Mouse (Mus musculus) limb, embryonic 14.5 days (tissue): ENCODE data around the gene Slc22a20. TPM values are rescaled to one million over a fixed set of nuclear protein-coding genes. Genes with fewer than 3 reads are reported as not detected.

ENCODE experiments used
- ATAC-seq: fragments of 200-750 bp; cut with Nextera tagmentation; 2 replicates; pipeline ENCODE4 v1.8.0; 2017; ENCODE audit warnings: low read depth, moderate number of reproducible peaks, moderate TSS enrichment; ENCODE audit not compliant: low FRiP score
- DNase-seq: peaks from one replicate; pipeline ENCODE4 v3.0.0-alpha.2; 2015; ENCODE audit warnings: low spot score
- H3K27ac ChIP-seq: fragments of 300-500 bp; sonication (generic); replicated peaks from 2 replicates; pipeline ENCODE4 v1.5.1; 2014; ENCODE audit warnings: low read depth, mild to moderate bottlenecking, low read length, moderate library complexity, mixed read lengths
- H3K27me3 ChIP-seq: fragments of 300-500 bp; sonication (generic); 2 replicates; pipeline ENCODE4 v1.6.1; 2014; ENCODE audit warnings: low read length, mixed read lengths; ENCODE audit not compliant: control insufficient read depth, insufficient read depth
- H3K36me3 ChIP-seq: fragments of 300-500 bp; sonication (generic); 2 replicates; pipeline ENCODE4 v1.6.1; 2014; ENCODE audit warnings: mild to moderate bottlenecking, low read length, moderate library complexity, mixed read lengths; ENCODE audit not compliant: control insufficient read depth, insufficient read depth
- H3K4me1 ChIP-seq: fragments of 300-500 bp; sonication (generic); 2 replicates; pipeline ENCODE4 v1.6.1; 2014; ENCODE audit warnings: antibody characterized with exemption, low read length, mixed read lengths; ENCODE audit not compliant: control insufficient read depth, insufficient read depth
- H3K4me2 ChIP-seq: fragments of 300-500 bp; sonication (generic); replicated peaks from 2 replicates; pipeline ENCODE4 v1.6.1; 2014; ENCODE audit warnings: low read depth, mild to moderate bottlenecking, low read length, moderate library complexity; ENCODE audit not compliant: severe bottlenecking
- H3K4me3 ChIP-seq: fragments of 300-500 bp; sonication (generic); replicated peaks from 2 replicates; pipeline ENCODE4 v1.5.1; 2014; ENCODE audit warnings: low read length
- H3K9ac ChIP-seq: fragments of 300-500 bp; sonication (generic); 2 replicates; pipeline ENCODE4 v1.6.1; 2014; ENCODE audit warnings: mild to moderate bottlenecking, low read depth, low read length, moderate library complexity; ENCODE audit not compliant: severe bottlenecking
- H3K9me3 ChIP-seq: fragments of 300-500 bp; sonication (generic); 2 replicates; pipeline ENCODE4 v1.6.1; 2016; ENCODE audit warnings: low read length; ENCODE audit not compliant: control insufficient read depth
- POLR2A ChIP-seq: fragments of 200-500 bp; IDR thresholded peaks from 2 replicates; pipeline ENCODE4 v1.8.0; 2012; ENCODE audit warnings: inconsistent platforms, mild to moderate bottlenecking, moderate library complexity, borderline replicate concordance; ENCODE audit not compliant: insufficient read depth, insufficient read length; ENCODE audit errors: extremely low read depth
- WGBS: fragments of 180-500 bp; shearing (Covaris S2); extraction: QIAGEN DNeasy Blood & Tissue Kit; methylation state at CpG from one replicate; pipeline ENCODE4 v1.1.7; 2014; 5-methylcytosine and 5-hydroxymethylcytosine counted together
- polyA plus RNA-seq, 2 experiments: library from polyadenylated mRNA; depleted of rRNA in 1 of 2; stranded (reverse) in 1 of 2; unstranded in 1 of 2; fragments of >200 nt; fragmentation: Nextera tagmentation in 1 of 2; extraction: Ambion mirVana in 1 of 2; gene quantifications; 2 replicates each; pipeline versions ENCODE4 v1.2.1 to v1.2.3; 2012 to 2014

The Slc22a20 gene
- polyA plus RNA-seq, 2 experiments = not detected

GRCm38 (mm10) chr19:5928546-5928945 is 57.4 kb downstream of the Slc22a20 start:
- no peaks in the 10 kb centered on the region for H3K9me3 ChIP-seq
- H3K27ac ChIP-seq = no peak overlapping the region
- no peak for TF ChIP-seq POLR2A
- H3K4me2 ChIP-seq = no peak overlapping the region
- ATAC-seq = no peak
- H3K36me3 ChIP-seq = no peaks in the 10 kb centered on the region
- H3K4me1 ChIP-seq = peaks cover 14% of the 10 kb centered on the region
- H3K27me3 ChIP-seq = 0 out of 2 replicates have a peak, but pooled peaks cover 5% of the 10 kb centered on the region
- no peak overlapping the region; the same call in 1 of the 2 replicates for H3K9ac ChIP-seq
- DNase-seq = no peak
- H3K4me3 ChIP-seq = no peak overlapping the region
- WGBS = 43% methylated on average over 3 of the region's 3 CpGs

DNA sequence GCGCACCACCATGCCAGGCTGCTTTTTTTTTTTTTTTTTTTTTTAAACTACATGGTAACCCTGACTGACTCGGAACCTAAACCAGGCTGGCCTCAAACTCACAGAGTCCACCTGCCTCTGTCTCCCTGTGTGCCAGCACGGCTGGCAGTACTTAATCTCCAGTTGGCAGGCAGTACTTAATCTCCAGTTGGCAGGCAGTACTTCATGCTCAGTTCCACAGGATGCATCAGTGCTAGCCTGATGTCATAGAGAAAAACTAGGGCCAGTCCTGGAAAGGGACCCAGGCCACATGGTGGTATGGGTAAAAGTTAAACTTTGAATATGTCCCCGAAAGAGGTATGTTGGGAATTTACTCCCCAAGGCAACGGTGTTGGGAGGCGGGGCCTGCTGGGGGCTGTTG is 57.8 kb downstream of the Slc22a20 start:
- no peaks in the 10 kb centered on the region for H3K9me3 ChIP-seq
- no peak overlapping the region for H3K4me2 ChIP-seq
- 0 out of 2 replicates have a peak, but pooled peaks cover 5% of the 10 kb centered on the region for H3K27me3 ChIP-seq
- 53% methylated on average over 6 of the region's 6 CpGs for WGBS
- H3K4me3 ChIP-seq = no peak overlapping the region
- no peak overlapping the region for H3K27ac ChIP-seq
- H3K9ac ChIP-seq = no peak overlapping the region; the same call in 1 of the 2 replicates
- H3K4me1 ChIP-seq = peaks cover 14% of the 10 kb centered on the region
- DNase-seq = no peak
- no peaks in the 10 kb centered on the region for H3K36me3 ChIP-seq
- no peak for ATAC-seq
- TF ChIP-seq POLR2A = no peak

DNA sequence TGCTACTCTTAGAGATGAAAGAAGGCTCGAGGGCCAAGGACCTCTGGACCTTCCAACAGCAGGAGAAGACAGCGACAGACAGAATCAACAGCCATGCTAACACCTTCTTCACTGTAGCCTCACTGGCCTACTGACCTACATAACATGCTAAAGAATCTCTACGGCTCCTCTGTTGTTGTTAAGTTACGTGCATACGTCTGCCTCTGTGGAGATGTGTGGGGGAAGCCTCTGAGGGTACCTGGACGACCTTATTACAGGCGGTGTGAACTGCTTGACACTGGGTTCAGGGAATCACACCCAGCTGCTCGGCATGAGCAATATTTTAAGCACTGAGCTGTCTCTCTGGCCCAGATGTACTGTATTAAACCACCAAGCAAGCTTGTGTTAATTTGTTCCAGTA is 58.4 kb downstream of the Slc22a20 start:
- Histone ChIP-seq H3K4me2 (no peak overlapping the region), H3K4me1 (peaks cover 14% of the 10 kb centered on the region), H3K4me3 (no peak overlapping the region), H3K27ac (no peak overlapping the region), H3K36me3 (no peaks in the 10 kb centered on the region), H3K9ac (no peak overlapping the region), H3K9me3 (no peaks in the 10 kb centered on the region), H3K27me3 (0 out of 2 replicates have a peak, but pooled peaks cover 5% of the 10 kb centered on the region)
- DNase-seq = no peak
- no peak for ATAC-seq
- WGBS = 59% methylated on average over 8 of the region's 8 CpGs
- TF ChIP-seq POLR2A = no peak

DNA sequence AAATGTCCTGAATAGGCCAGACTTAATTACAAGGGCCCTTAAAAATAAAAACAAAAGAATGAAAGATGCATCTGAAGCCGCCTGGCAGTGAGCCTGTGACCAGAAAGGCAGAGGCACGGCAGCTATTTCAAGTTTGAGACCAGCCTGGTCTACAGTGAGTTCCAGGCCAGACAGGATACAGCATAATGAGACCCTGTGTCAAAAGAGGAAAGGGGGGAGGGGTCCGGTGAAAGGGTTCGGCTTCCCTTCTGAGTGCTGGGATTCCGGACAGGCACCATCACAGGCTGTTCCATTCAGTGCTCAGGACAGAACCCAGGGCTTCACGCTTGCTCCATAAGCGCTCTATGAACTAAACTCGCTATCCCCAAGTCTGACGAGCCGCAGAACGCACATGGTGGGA is 58.9 kb downstream of the Slc22a20 start:
- Histone ChIP-seq H3K9me3 (no peaks in the 10 kb centered on the region), H3K4me3 (no peak overlapping the region), H3K9ac (no peak overlapping the region), H3K27me3 (0 out of 2 replicates have a peak, but pooled peaks cover 5% of the 10 kb centered on the region), H3K4me1 (peaks cover 14% of the 10 kb centered on the region), H3K36me3 (no peaks in the 10 kb centered on the region), H3K4me2 (no peak overlapping the region), H3K27ac (no peak overlapping the region)
- DNase-seq (no peak), ATAC-seq (no peak)
- no peak for TF ChIP-seq POLR2A
- 70% methylated on average over 11 of the region's 11 CpGs for WGBS

DNA sequence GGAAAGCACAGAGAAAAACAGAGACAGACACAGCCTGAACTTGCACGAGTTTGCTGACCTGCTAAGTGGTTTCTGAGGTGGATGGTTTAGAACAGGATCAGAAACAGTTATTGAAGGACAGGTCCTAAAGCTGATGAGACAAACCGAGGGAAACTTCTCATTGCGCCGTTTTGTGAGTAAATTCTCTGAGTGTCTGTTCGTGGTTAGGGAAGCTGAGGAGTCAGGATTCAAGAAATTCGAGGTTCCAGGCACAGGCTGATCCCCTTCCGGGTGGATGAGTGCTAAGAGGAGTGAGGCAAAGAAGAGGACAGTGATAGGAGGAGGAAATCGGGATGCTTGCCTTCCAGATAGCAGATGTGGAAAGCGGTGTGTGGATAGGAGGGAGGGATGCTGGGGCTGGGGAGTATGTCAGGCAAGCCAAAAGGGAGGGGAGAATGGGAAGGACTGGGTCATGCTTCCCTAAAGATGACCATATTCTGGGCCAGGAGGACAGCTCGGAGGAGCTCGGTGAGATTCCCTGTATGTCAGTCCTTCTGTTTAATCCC is 60.6 kb downstream of the Slc22a20 start:
- H3K4me2 ChIP-seq = peak overlapping the region; percentile 99
- no peaks in the 10 kb centered on the region for H3K9me3 ChIP-seq
- no peaks in the 10 kb centered on the region for H3K36me3 ChIP-seq
- no peak for ATAC-seq
- 29% methylated on average over 11 of the region's 11 CpGs for WGBS
- no peak overlapping the region for H3K9ac ChIP-seq
- 0 out of 2 replicates have a peak, but pooled peaks cover 5% of the 10 kb centered on the region for H3K27me3 ChIP-seq
- no peak for DNase-seq
- no peak overlapping the region for H3K27ac ChIP-seq
- peak overlapping the region; percentile 56 for H3K4me3 ChIP-seq
- no peak for TF ChIP-seq POLR2A
- H3K4me1 ChIP-seq = peaks cover 14% of the 10 kb centered on the region
